Mouse (Mus musculus): ENCODE data around the gene Cdc20.

The Cdc20 gene

GRCm38 (mm10) chr4:118424541-118425160 is 12.5 kb downstream of the Cdc20 start:
- in situ Hi-C loops (cut with MboI; ENCODE audit: unreplicated experiment in 2 of 2) = loop anchor here in 1 of 2 experiments (25.0 kb wide), 1 partner anchor 763 kb away; the partner anchor contains the start of genes Ermap and Svbp

DNA sequence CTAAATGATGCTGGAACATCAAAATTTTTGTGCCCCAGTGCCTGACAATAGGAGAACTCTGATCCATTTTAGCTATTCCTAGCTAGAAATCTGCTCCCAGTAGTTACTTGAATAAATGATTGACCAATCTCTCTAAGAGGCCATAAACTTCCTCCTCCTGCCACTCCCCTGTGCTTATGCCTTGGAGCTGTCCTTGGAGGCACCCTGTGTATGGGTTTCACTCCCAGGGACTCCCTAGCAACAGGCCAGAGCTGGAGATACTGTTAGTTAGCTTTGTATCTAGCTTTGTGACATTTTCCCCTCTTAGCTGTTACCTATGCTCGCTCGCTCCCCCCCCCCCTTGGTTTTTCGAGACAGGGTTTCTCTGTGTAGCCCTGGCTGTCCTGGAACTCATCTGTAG is 15.8 kb downstream of the Cdc20 start:
- in situ Hi-C loops (cut with MboI; ENCODE audit: unreplicated experiment in 2 of 2) = loop anchor here in 1 of 2 experiments (25.0 kb wide), 1 partner anchor 766 kb away; the partner anchor contains the start of genes Ermap and Svbp

GRCm38 (mm10) chr4:118417112-118417797 is 19.9 kb downstream of the Cdc20 start:
- in situ Hi-C loops (cut with MboI; ENCODE audit: unreplicated experiment in 2 of 2) = loop anchor here in 1 of 2 experiments (25.0 kb wide), 1 partner anchor 770 kb away; the partner anchor contains the start of genes Ermap and Svbp

- in situ Hi-C loops (cut with MboI; ENCODE audit: unreplicated experiment in 2 of 2) = loop anchor here in 1 of 2 experiments (25.0 kb wide), 1 partner anchor 771 kb away; the partner anchor contains the start of genes Ermap and Svbp
Measured at GRCm38 (mm10) chr4:118416329-118416728, 20.8 kb downstream of the Cdc20 start.

DNA sequence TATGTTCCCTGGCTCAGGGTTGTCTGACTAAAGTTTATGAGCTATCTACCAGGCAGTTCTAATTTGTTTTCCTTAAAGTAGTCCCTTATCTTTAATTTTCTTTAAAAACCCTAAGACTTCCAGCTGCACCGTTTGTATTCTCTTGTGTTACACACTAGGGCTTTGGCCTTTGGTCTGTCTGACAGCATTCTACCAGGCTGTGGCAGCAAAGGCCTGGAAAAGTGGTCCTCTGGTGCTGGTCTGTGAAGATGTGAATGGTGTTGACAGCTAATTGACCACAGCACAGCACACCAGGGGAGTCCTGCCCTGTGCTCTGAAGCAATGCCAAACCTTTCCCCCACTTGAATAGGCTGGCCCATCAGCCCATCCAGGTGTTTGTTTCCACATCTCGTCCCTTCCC is 21.4 kb downstream of the Cdc20 start:
- in situ Hi-C loops (cut with MboI; ENCODE audit: unreplicated experiment in 2 of 2) = loop anchor here in 1 of 2 experiments (25.0 kb wide), 1 partner anchor 772 kb away; the partner anchor contains the start of genes Ermap and Svbp

DNA sequence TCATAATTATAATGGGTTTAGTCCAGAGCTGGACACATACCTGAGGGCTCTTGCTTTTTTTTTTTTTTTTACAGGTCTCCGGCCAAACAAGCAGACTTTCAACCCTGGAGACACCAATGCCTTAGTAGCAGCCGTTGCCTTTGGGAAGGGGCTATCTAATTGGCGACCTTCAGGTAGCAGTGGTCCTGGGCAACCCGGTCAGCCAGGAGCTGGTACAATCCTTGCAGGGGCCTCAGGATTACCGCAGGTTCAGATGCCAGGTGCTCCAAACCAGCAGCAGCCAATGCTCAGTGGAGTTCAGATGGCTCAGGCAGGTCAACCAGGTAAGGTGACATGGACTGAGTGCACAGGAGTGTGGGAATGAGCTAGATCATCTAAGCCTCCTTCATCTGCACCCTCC is 23.6 kb downstream of the Cdc20 start:
- in situ Hi-C loops (cut with MboI; ENCODE audit: unreplicated experiment in 2 of 2) = loop anchor here in 1 of 2 experiments (25.0 kb wide), 1 partner anchor 774 kb away; the partner anchor contains the start of genes Ermap and Svbp

DNA sequence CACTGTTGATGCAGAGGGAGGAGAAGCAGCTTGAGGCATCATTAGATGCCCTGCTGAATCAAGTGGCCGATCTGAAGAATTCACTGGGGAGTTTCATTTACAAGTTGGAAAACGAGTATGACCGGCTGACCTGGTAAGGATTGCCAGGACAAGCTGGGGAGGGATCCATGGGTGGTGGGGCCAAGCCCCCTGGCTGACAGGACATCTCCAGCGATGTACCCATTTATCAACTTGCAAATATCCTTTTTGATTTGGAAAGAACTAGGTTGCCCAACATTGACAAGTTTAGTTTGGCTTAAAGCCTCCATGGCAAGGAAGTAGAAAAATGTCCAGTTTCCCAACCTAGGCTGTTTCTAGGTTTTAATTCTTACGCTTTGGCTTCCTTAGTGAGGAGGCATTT is 26.3 kb downstream of the Cdc20 start:
- in situ Hi-C loops (cut with MboI; ENCODE audit: unreplicated experiment in 2 of 2) = loop anchor here in 1 of 2 experiments (25.0 kb wide), 1 partner anchor 776 kb away; the partner anchor contains the start of genes Ermap and Svbp

- in situ Hi-C loops (cut with MboI; ENCODE audit: unreplicated experiment in 2 of 2) = loop anchor here in 1 of 2 experiments (25.0 kb wide), 1 partner anchor 778 kb away; the partner anchor contains the start of genes Ermap and Svbp
Measured at GRCm38 (mm10) chr4:118409142-118409900, 27.8 kb downstream of the Cdc20 start, which contains the start of the genes Szt2 and Med8. Gene Szt2, minus strand, starts transcription at chr4:118409273. Gene Med8, plus strand, starts transcription at chr4:118409337.

GRCm38 (mm10) chr4:118402701-118403100 is 34.5 kb downstream of the Cdc20 start:
- in situ Hi-C loops (cut with MboI; ENCODE audit: unreplicated experiment in 2 of 2) = loop anchor here in 1 of 2 experiments (25.0 kb wide), 1 partner anchor 785 kb away; the partner anchor contains the start of genes Ermap and Svbp

DNA sequence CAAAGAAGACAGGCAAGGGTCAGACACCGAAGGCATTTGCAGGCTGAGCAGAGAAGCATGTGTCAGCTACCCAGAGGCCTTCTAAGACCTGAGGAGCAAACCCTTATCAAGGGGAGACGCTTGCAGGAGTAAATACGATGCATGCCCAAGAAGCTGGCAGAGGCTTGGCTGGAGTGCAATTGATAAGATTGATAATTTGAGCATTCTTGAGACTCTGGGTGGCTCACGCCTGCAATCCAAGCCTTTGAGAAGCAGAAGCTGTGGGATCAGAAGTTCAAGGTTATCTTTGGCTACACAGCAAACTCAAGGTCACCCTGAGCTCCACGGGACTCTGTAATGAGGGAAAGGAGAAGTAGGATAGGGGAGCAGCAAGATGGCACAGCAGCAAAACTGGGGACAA is 35.2 kb downstream of the Cdc20 start:
- in situ Hi-C loops (cut with MboI; ENCODE audit: unreplicated experiment in 2 of 2) = loop anchor here in 1 of 2 experiments (25.0 kb wide), 1 partner anchor 785 kb away; the partner anchor contains the start of genes Ermap and Svbp

DNA sequence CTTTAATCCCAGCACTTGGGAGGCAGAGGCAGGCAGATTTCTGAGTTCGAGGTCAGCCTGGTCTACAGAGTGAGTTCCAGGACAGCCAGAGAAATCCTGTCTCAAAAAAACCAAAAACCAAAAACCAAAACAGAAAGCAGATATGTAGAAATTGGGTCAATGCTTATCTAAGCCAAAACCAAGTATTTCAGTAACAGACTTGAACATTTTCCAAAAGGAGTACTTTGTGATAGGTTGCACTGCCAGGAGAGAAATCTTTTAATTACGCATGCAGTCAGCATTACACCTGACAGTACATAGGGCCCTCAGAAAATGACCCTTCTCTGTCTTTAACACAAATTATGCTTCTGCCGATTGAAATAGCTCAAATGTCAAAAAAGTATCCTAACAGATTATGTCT is 35.7 kb downstream of the Cdc20 start:
- in situ Hi-C loops (cut with MboI; ENCODE audit: unreplicated experiment in 2 of 2) = loop anchor here in 1 of 2 experiments (25.0 kb wide), 1 partner anchor 786 kb away; the partner anchor contains the start of genes Ermap and Svbp

GRCm38 (mm10) chr4:118398400-118398799 is 38.8 kb downstream of the Cdc20 start:
- in situ Hi-C loops (cut with MboI; ENCODE audit: unreplicated experiment in 2 of 2) = no loop called here

DNA sequence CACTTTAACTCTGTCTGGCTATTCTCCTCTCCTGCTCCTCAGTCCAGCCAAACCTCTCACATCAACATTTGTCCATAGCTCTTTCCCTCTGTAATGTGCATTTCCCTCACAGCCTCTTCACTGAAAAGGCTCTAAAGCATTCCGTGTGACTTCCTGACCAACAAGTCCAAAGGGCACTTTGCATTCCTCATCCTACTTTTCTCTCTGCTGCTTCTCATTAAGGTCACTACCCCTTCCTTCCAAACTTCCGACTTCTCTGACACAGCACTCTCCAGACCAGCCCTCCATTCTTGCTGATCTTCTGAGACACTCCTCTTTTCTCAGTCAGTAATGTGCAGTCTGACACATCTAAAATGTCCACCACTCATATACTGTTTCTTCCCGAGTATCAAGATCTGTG is 40.7 kb downstream of the Cdc20 start:
- in situ Hi-C loops (cut with MboI; ENCODE audit: unreplicated experiment in 2 of 2) = no loop called here

- in situ Hi-C loops (cut with MboI; ENCODE audit: unreplicated experiment in 2 of 2) = no loop called here
Measured at GRCm38 (mm10) chr4:118395289-118395688, 41.9 kb downstream of the Cdc20 start.

DNA sequence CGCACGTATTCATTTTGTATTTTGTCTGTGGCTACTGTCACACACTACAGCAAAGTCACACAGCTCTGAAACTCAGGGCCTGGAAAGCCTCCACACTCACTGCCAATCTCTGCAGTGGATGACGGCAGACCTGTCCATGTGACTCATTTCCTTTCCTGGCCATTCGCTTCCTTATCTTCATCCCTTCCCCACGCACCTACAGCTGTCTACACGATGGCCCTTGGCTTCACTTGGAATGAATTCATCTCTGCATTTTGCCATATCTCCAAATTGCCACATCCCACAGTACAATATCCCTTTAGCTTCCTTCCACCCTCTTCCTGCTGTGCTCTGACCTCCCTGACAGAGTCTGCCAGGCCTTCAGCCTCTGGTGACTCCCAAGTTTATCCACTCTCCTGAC is 42.6 kb downstream of the Cdc20 start:
- in situ Hi-C loops (cut with MboI; ENCODE audit: unreplicated experiment in 2 of 2) = no loop called here

- in situ Hi-C loops (cut with MboI; ENCODE audit: unreplicated experiment in 2 of 2) = no loop called here
Measured at GRCm38 (mm10) chr4:118390146-118390545, 47.0 kb downstream of the Cdc20 start.

GRCm38 (mm10) chr4:118387316-118387715 is 49.8 kb downstream of the Cdc20 start:
- in situ Hi-C loops (cut with MboI; ENCODE audit: unreplicated experiment in 2 of 2) = no loop called here

DNA sequence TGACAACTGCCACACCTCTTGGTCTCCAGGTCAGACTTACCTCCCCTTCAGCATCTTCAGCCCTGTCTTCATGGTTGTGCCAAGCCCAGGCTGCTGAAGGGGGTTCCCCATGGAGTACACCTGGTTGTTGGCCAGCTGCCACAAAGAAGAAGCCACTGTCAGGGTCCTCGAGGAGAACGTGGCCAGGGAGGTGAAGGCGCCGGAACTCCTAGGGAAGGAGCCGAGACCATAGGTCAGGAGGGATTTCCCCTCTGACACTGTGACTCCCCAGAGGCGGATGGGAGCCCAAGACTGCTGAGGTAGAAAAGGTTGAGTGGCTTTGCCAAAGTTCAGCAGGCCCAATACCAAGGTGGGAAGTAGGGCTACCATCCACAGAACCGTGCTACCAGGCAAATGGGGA is 53.9 kb downstream of the Cdc20 start:
- in situ Hi-C loops (cut with MboI; ENCODE audit: unreplicated experiment in 2 of 2) = no loop called here

Data from v-Abl transformed pro-B cells (cell line).